Mouse (Mus musculus): ENCODE data around the gene Cinp. TPM values are rescaled to one million over a fixed set of nuclear protein-coding genes. Genes with fewer than 3 reads are reported as not detected.
A peak's percentile ranks its signal among the peaks of the same experiment; 100 is the strongest.
"Not testable (repeated sequence)": the region's sequence is repeated elsewhere in the genome, so short reads cannot be mapped to it uniquely, and the experiment has no call there.

Gene Cinp
- polyA plus RNA-seq, 1 experiment from 2014 or later, result 84.8 TPM

DNA sequence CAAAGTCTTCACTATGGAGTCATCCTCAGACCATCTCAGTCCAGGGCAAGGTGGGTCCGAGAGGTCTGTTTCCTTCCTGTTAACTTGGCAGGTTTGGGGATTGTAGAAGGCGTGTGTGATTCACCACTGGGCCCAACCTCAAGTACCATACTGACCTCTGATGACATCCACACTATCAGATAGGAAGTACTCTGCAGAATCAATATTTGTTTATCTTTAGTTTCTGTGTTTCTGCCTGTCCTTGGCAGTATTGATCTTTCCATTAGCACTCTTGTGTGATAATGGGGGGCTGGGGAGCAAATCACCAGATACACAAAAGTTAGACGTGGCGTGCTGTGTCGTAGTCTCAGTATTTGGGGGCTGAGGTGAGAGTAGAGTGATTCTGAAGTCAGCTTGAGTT, 17.7 kb downstream of the Cinp start:
- ATAC-seq (ENCODE audit: insufficient number of reproducible peaks, low FRiP score, low TSS enrichment, low read depth) (no peak), DNase-seq (ENCODE audit: low spot score) (no peak)
- 96% methylated on average over 5 of the region's 5 CpGs for WGBS
- no peaks in the 10 kb centered on the region for H3K4me1 ChIP-seq (ENCODE audit: control insufficient read depth, insufficient read depth, low read length)
- no peak overlapping the region for H3K4me3 ChIP-seq (ENCODE audit: low read depth, low read length)
- no peak overlapping the region for H3K4me2 ChIP-seq (ENCODE audit: low read depth, severe bottlenecking)
- no peaks in the 10 kb centered on the region for H3K27me3 ChIP-seq (ENCODE audit: control insufficient read depth, insufficient read depth, low read length)
- no peak overlapping the region for H3K9ac ChIP-seq (ENCODE audit: low read length)
- no peak overlapping the region for H3K27ac ChIP-seq (replicated peaks; ENCODE audit: low read depth, low read length)
- H3K36me3 ChIP-seq (ENCODE audit: control insufficient read depth, insufficient read depth, low read length), result peaks cover 4% of the 10 kb centered on the region; the same call in 1 of the 2 replicates
- no peaks in the 10 kb centered on the region for H3K9me3 ChIP-seq (ENCODE audit: control insufficient read depth, low read length)

GRCm38 (mm10) chr12:110870107-110870506, 18.8 kb downstream of the Cinp start:
- WGBS, result 88% methylated on average over 4 of the region's 4 CpGs
- peaks cover 3% of the 10 kb centered on the region; the same call in 1 of the 2 replicates for H3K36me3 ChIP-seq (ENCODE audit: control insufficient read depth, insufficient read depth, low read length)
- DNase-seq (ENCODE audit: low spot score) (no peak), ATAC-seq (ENCODE audit: insufficient number of reproducible peaks, low FRiP score, low TSS enrichment, low read depth) (no peak)
- no peak overlapping the region for H3K4me2 ChIP-seq (ENCODE audit: low read depth, severe bottlenecking)
- H3K4me1 ChIP-seq (ENCODE audit: control insufficient read depth, insufficient read depth, low read length), result no peaks in the 10 kb centered on the region
- H3K4me3 ChIP-seq (ENCODE audit: low read depth, low read length), result no peak overlapping the region
- no peaks in the 10 kb centered on the region for H3K27me3 ChIP-seq (ENCODE audit: control insufficient read depth, insufficient read depth, low read length)
- no peak overlapping the region for H3K27ac ChIP-seq (replicated peaks; ENCODE audit: low read depth, low read length)
- no peak overlapping the region for H3K9ac ChIP-seq (ENCODE audit: low read length)
- no peaks in the 10 kb centered on the region for H3K9me3 ChIP-seq (ENCODE audit: control insufficient read depth, low read length)

DNA sequence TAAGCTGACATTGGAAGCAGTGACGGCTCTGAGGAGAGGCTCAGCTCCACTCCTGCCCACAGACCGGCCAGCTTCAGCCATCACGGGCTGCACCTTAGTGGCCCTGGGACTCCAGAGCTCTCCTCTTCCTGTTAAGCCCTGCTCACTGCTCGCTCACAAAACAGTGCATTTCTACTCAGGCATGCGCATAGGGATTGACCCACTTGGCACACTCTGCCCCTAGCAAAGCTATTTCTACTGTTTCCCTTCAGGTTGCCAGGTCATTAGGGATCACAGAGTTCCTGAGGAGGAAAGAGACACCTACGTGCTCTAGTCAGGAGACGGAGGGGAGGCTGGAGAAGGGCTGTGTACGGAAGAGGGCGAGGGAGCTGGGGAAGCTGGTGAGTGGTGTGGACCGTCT, 23.0 kb downstream of the Cinp start:
- ATAC-seq (ENCODE audit: insufficient number of reproducible peaks, low FRiP score, low TSS enrichment, low read depth) (no peak), DNase-seq (ENCODE audit: low spot score) (no peak)
- Histone ChIP-seq H3K27ac (replicated peaks; ENCODE audit: low read depth, low read length) (no peak overlapping the region), H3K9ac (ENCODE audit: low read length) (no peak overlapping the region), H3K36me3 (ENCODE audit: control insufficient read depth, insufficient read depth, low read length) (no peaks in the 10 kb centered on the region), H3K4me1 (ENCODE audit: control insufficient read depth, insufficient read depth, low read length) (no peaks in the 10 kb centered on the region), H3K4me2 (ENCODE audit: low read depth, severe bottlenecking) (no peak overlapping the region), H3K27me3 (ENCODE audit: control insufficient read depth, insufficient read depth, low read length) (no peaks in the 10 kb centered on the region), H3K4me3 (ENCODE audit: low read depth, low read length) (no peak overlapping the region), H3K9me3 (ENCODE audit: control insufficient read depth, low read length) (no peaks in the 10 kb centered on the region)
- 87% methylated on average over 10 of the region's 10 CpGs for WGBS

DNA sequence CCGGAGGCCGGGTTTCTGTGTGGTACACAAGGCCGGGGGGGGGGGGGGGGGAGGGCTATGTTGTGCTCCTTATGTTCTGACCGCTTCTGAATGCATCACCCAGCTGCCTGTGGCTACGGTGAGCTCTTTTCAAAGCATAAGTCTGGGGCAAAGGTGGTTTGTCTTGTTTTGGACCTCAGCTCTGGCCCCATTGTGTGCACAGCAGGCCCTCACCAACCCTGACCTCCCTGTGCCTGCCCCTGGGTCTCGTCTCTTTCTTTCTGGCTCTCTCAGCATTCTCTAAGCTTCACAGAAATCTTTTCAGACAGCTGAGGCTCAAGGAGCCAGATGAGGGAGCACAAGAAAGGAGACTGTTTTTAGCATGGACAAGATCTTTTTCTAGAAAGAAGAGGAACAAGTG, 23.4 kb downstream of the Cinp start:
- ATAC-seq (ENCODE audit: insufficient number of reproducible peaks, low FRiP score, low TSS enrichment, low read depth), result no peak
- no peak overlapping the region for H3K4me3 ChIP-seq (ENCODE audit: low read depth, low read length)
- peaks cover 2% of the 10 kb centered on the region; the same call in 1 of the 2 replicates for H3K36me3 ChIP-seq (ENCODE audit: control insufficient read depth, insufficient read depth, low read length)
- 83% methylated on average over 6 of the region's 6 CpGs for WGBS
- no peaks in the 10 kb centered on the region for H3K9me3 ChIP-seq (ENCODE audit: control insufficient read depth, low read length)
- no peaks in the 10 kb centered on the region for H3K27me3 ChIP-seq (ENCODE audit: control insufficient read depth, insufficient read depth, low read length)
- DNase-seq (ENCODE audit: low spot score), result no peak
- H3K9ac ChIP-seq (ENCODE audit: low read length), result no peak overlapping the region
- no peaks in the 10 kb centered on the region for H3K4me1 ChIP-seq (ENCODE audit: control insufficient read depth, insufficient read depth, low read length)
- H3K27ac ChIP-seq (replicated peaks; ENCODE audit: low read depth, low read length), result no peak overlapping the region
- H3K4me2 ChIP-seq (ENCODE audit: low read depth, severe bottlenecking), result no peak overlapping the region

- H3K9me3 ChIP-seq (ENCODE audit: control insufficient read depth, low read length), result no peaks in the 10 kb centered on the region
- no peaks in the 10 kb centered on the region for H3K4me1 ChIP-seq (ENCODE audit: control insufficient read depth, insufficient read depth, low read length)
- ATAC-seq (ENCODE audit: insufficient number of reproducible peaks, low FRiP score, low TSS enrichment, low read depth), result no peak
- no peaks in the 10 kb centered on the region for H3K27me3 ChIP-seq (ENCODE audit: control insufficient read depth, insufficient read depth, low read length)
- no peak overlapping the region for H3K9ac ChIP-seq (ENCODE audit: low read length)
- 88% methylated on average over 6 of the region's 6 CpGs for WGBS
- DNase-seq (ENCODE audit: low spot score), result no peak
- H3K4me2 ChIP-seq (ENCODE audit: low read depth, severe bottlenecking), result no peak overlapping the region
- H3K36me3 ChIP-seq (ENCODE audit: control insufficient read depth, insufficient read depth, low read length), result peaks cover 2% of the 10 kb centered on the region; the same call in 1 of the 2 replicates
- H3K27ac ChIP-seq (replicated peaks; ENCODE audit: low read depth, low read length), result no peak overlapping the region
- no peak overlapping the region for H3K4me3 ChIP-seq (ENCODE audit: low read depth, low read length)
Measured at GRCm38 (mm10) chr12:110864008-110864407, 24.9 kb downstream of the Cinp start.

- Histone ChIP-seq H3K9me3 (ENCODE audit: control insufficient read depth, low read length) (no peaks in the 10 kb centered on the region), H3K27me3 (ENCODE audit: control insufficient read depth, insufficient read depth, low read length) (no peaks in the 10 kb centered on the region), H3K36me3 (ENCODE audit: control insufficient read depth, insufficient read depth, low read length) (peaks cover 2% of the 10 kb centered on the region; the same call in 1 of the 2 replicates), H3K9ac (ENCODE audit: low read length) (no peak overlapping the region), H3K4me3 (ENCODE audit: low read depth, low read length) (no peak overlapping the region), H3K27ac (replicated peaks; ENCODE audit: low read depth, low read length) (no peak overlapping the region), H3K4me2 (ENCODE audit: low read depth, severe bottlenecking) (no peak overlapping the region), H3K4me1 (ENCODE audit: control insufficient read depth, insufficient read depth, low read length) (no peaks in the 10 kb centered on the region)
- DNase-seq (ENCODE audit: low spot score), result no peak
- no peak for ATAC-seq (ENCODE audit: insufficient number of reproducible peaks, low FRiP score, low TSS enrichment, low read depth)
- 28% methylated on average over 7 of the region's 7 CpGs for WGBS
Measured at GRCm38 (mm10) chr12:110861256-110861655, 27.7 kb downstream of the Cinp start.

GRCm38 (mm10) chr12:110860293-110860692, 28.7 kb downstream of the Cinp start:
- no peak overlapping the region for H3K4me3 ChIP-seq (ENCODE audit: low read depth, low read length)
- H3K4me1 ChIP-seq (ENCODE audit: control insufficient read depth, insufficient read depth, low read length), result no peaks in the 10 kb centered on the region
- H3K4me2 ChIP-seq (ENCODE audit: low read depth, severe bottlenecking), result no peak overlapping the region
- no peaks in the 10 kb centered on the region for H3K27me3 ChIP-seq (ENCODE audit: control insufficient read depth, insufficient read depth, low read length)
- no peak overlapping the region for H3K9ac ChIP-seq (ENCODE audit: low read length)
- ATAC-seq (ENCODE audit: insufficient number of reproducible peaks, low FRiP score, low TSS enrichment, low read depth), result no peak
- no peak overlapping the region for H3K27ac ChIP-seq (replicated peaks; ENCODE audit: low read depth, low read length)
- H3K36me3 ChIP-seq (ENCODE audit: control insufficient read depth, insufficient read depth, low read length), result peaks cover 2% of the 10 kb centered on the region; the same call in 1 of the 2 replicates
- H3K9me3 ChIP-seq (ENCODE audit: control insufficient read depth, low read length), result no peaks in the 10 kb centered on the region
- DNase-seq (ENCODE audit: low spot score), result no peak

DNA sequence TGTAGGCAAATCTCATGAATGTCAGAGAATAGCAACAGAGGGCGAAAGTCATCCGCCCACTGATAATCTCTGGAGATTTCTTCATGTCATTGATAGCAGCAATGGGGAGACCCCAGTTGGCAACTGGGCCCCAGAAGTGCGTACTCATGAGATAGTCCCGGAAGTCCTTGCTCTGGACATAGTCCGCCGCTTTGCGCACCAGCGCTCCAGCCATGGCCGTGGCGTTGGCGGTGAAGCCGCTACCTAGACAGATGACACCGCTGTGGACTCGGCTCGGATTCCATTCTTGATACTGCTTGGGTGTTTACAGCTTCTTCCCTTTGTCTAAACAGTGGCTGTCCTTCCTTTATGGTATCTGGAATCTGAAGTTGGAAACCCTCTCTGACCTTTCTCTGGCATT, 30.3 kb downstream of the Cinp start:
- not testable (repeated sequence) for H3K27me3 ChIP-seq (ENCODE audit: control insufficient read depth, insufficient read depth, low read length); H3K36me3 ChIP-seq (ENCODE audit: control insufficient read depth, insufficient read depth, low read length); H3K27ac ChIP-seq (replicated peaks; ENCODE audit: low read depth, low read length); H3K9me3 ChIP-seq (ENCODE audit: control insufficient read depth, low read length); H3K4me2 ChIP-seq (ENCODE audit: low read depth, severe bottlenecking); H3K4me1 ChIP-seq (ENCODE audit: control insufficient read depth, insufficient read depth, low read length); H3K4me3 ChIP-seq (ENCODE audit: low read depth, low read length); DNase-seq (ENCODE audit: low spot score); ATAC-seq (ENCODE audit: insufficient number of reproducible peaks, low FRiP score, low TSS enrichment, low read depth); H3K9ac ChIP-seq (ENCODE audit: low read length)
- 91% methylated on average over 15 of the region's 15 CpGs for WGBS

GRCm38 (mm10) chr12:110857196-110857595, 31.7 kb downstream of the Cinp start:
- H3K4me3 ChIP-seq (ENCODE audit: low read depth, low read length), result no peak overlapping the region
- H3K9me3 ChIP-seq (ENCODE audit: control insufficient read depth, low read length), result no peaks in the 10 kb centered on the region
- no peak for ATAC-seq (ENCODE audit: insufficient number of reproducible peaks, low FRiP score, low TSS enrichment, low read depth)
- peaks cover 2% of the 10 kb centered on the region; the same call in 1 of the 2 replicates for H3K36me3 ChIP-seq (ENCODE audit: control insufficient read depth, insufficient read depth, low read length)
- peak overlapping the region; percentile 1; the same call in 1 of the 2 replicates for H3K9ac ChIP-seq (ENCODE audit: low read length)
- no peak for DNase-seq (ENCODE audit: low spot score)
- WGBS, result 81% methylated on average over 7 of the region's 7 CpGs
- H3K27me3 ChIP-seq (ENCODE audit: control insufficient read depth, insufficient read depth, low read length), result no peaks in the 10 kb centered on the region
- no peak overlapping the region for H3K4me2 ChIP-seq (ENCODE audit: low read depth, severe bottlenecking)
- no peaks in the 10 kb centered on the region for H3K4me1 ChIP-seq (ENCODE audit: control insufficient read depth, insufficient read depth, low read length)
- no peak overlapping the region for H3K27ac ChIP-seq (replicated peaks; ENCODE audit: low read depth, low read length)

All from limb, embryonic 11.5 days (tissue).